Mouse (Mus musculus) CH12.LX (cell line): ENCODE measurements around the gene Hoxc5. TPM values are rescaled to one million over a fixed set of nuclear protein-coding genes. Genes with fewer than 3 reads are reported as not detected.

Experiments
- DNase-seq: peaks from one replicate; pipeline ENCODE4 v3.0.0-alpha.2; 2013; ENCODE audit errors: extremely low read depth
- H3K27ac ChIP-seq: 2 replicates; pipeline ENCODE4 v1.5.1; 2012; ENCODE audit warnings: low read depth, mild to moderate bottlenecking, control low read depth, moderate library complexity; ENCODE audit not compliant: insufficient read depth
- H3K27me3 ChIP-seq: replicated peaks from 2 replicates; pipeline ENCODE3; 2012; ENCODE audit warnings: inconsistent platforms
- H3K36me3 ChIP-seq, 2 experiments: replicated peaks in 1 of 2; 2 replicates each; pipeline versions ENCODE3 to v1.6.1; 2012; ENCODE audit warnings: inconsistent platforms in 1 of 2, low read length in 1 of 2, mild to moderate bottlenecking in 1 of 2, mixed read lengths in 1 of 2, moderate library complexity in 1 of 2; ENCODE audit not compliant: control insufficient read depth in 1 of 2, insufficient read depth in 1 of 2
- H3K4me1 ChIP-seq, 2 experiments: 2 replicates each; pipeline ENCODE4 v1.6.1; 2012; ENCODE audit warnings: inconsistent platforms in 1 of 2, moderate library complexity in 1 of 2; ENCODE audit not compliant: insufficient read depth in 2 of 2, control insufficient read depth in 1 of 2
- H3K4me2 ChIP-seq: 2 replicates; pipeline ENCODE4 v1.6.1; 2012; ENCODE audit warnings: low read depth, mild to moderate bottlenecking, control low read depth; ENCODE audit not compliant: poor library complexity, insufficient read depth, severe bottlenecking
- H3K4me3 ChIP-seq, 3 experiments: fragments of 150-350 bp in 1 of 3; sonication (generic) in 1 of 3; replicated peaks in 1 of 3; 2 replicates each; pipeline versions ENCODE3 to v1.5.1; 2011 to 2012; ENCODE audit warnings: low read depth in 2 of 3, low read length in 2 of 3, mild to moderate bottlenecking in 2 of 3, moderate library complexity in 2 of 3, control low read depth in 1 of 3, improper control_type of control experiment in 1 of 3, inconsistent platforms in 1 of 3, mixed read lengths in 1 of 3; ENCODE audit not compliant: poor library complexity in 1 of 3
- H3K79me2 ChIP-seq: replicated peaks from 2 replicates; pipeline ENCODE4 v1.6.1; 2012; ENCODE audit warnings: mild to moderate bottlenecking, moderate library complexity; ENCODE audit not compliant: control insufficient read depth, poor library complexity, insufficient read depth, severe bottlenecking; ENCODE audit errors: extremely low read depth
- H3K9ac ChIP-seq: 2 replicates; pipeline ENCODE4 v1.6.1; 2012; ENCODE audit warnings: low read depth, mild to moderate bottlenecking, control low read depth, moderate library complexity; ENCODE audit not compliant: insufficient read depth
- H3K9me3 ChIP-seq: replicated peaks from 2 replicates; pipeline ENCODE3; 2012; ENCODE audit warnings: low read length, inconsistent platforms, mixed read lengths
- BHLHE40 ChIP-seq: IDR thresholded peaks from 2 replicates; pipeline ENCODE4 v1.6.1; 2011; ENCODE audit warnings: mild to moderate bottlenecking, low read depth, low read length, improper control_type of control experiment
- CHD2 ChIP-seq: IDR thresholded peaks from 2 replicates; pipeline ENCODE4 v1.6.1; 2011; ENCODE audit warnings: low read length, improper control_type of control experiment
- CTCF ChIP-seq, 2 experiments: IDR thresholded peaks in 1 of 2; conservative IDR thresholded peaks in 1 of 2; 2 replicates each; pipeline ENCODE4 v1.5.1; 2011 to 2012; ENCODE audit warnings: low read depth in 2 of 2, low read length in 2 of 2, improper control_type of control experiment in 1 of 2, inconsistent platforms in 1 of 2, mild to moderate bottlenecking in 1 of 2, moderate library complexity in 1 of 2
- ELF1 ChIP-seq: IDR thresholded peaks from 2 replicates; pipeline ENCODE4 v1.6.1; 2014; ENCODE audit warnings: low read depth, mild to moderate bottlenecking, inconsistent platforms, low read length, improper control_type of control experiment
- ETS1 ChIP-seq: conservative IDR thresholded peaks from 2 replicates; pipeline ENCODE4 v1.6.1; 2012; ENCODE audit warnings: low read depth, mild to moderate bottlenecking, inconsistent platforms, low read length, improper control_type of control experiment, moderate library complexity
- GABPA ChIP-seq: IDR thresholded peaks from 2 replicates; pipeline ENCODE4 v1.6.1; 2012; ENCODE audit warnings: low read depth, low read length, improper control_type of control experiment, inconsistent platforms; ENCODE audit not compliant: insufficient replicate concordance
- HCFC1 ChIP-seq: IDR thresholded peaks from 2 replicates; pipeline ENCODE4 v1.6.1; 2012; ENCODE audit warnings: low read depth, mild to moderate bottlenecking, inconsistent platforms, low read length, improper control_type of control experiment
- IRF4 ChIP-seq: IDR thresholded peaks from 2 replicates; pipeline ENCODE4 v1.6.1; 2014; ENCODE audit warnings: low read depth, mild to moderate bottlenecking, inconsistent platforms, low read length, improper control_type of control experiment
- JUN ChIP-seq: IDR thresholded peaks from 2 replicates; pipeline ENCODE4 v1.6.1; 2011; ENCODE audit warnings: low read depth, mild to moderate bottlenecking, low read length, improper control_type of control experiment, moderate library complexity; ENCODE audit not compliant: insufficient read depth
- JUND ChIP-seq: conservative IDR thresholded peaks from 2 replicates; pipeline ENCODE4 v1.6.1; 2011; ENCODE audit warnings: low read depth, low read length, improper control_type of control experiment
- KAT2A ChIP-seq: IDR thresholded peaks from 2 replicates; pipeline ENCODE4 v1.6.1; 2012; ENCODE audit warnings: low read length, improper control_type of control experiment, inconsistent platforms; ENCODE audit not compliant: insufficient replicate concordance
- MAFK ChIP-seq: IDR thresholded peaks from 2 replicates; pipeline ENCODE4 v1.6.1; 2011; ENCODE audit warnings: low read length, improper control_type of control experiment; ENCODE audit not compliant: insufficient replicate concordance
- MAZ ChIP-seq: IDR thresholded peaks from 2 replicates; pipeline ENCODE4 v1.6.1; 2012; ENCODE audit warnings: low read depth, mild to moderate bottlenecking, inconsistent platforms, low read length, improper control_type of control experiment, moderate library complexity
- MEF2A ChIP-seq: IDR thresholded peaks from 2 replicates; pipeline ENCODE4 v1.6.1; 2014; ENCODE audit warnings: low read depth, mild to moderate bottlenecking, inconsistent platforms, low read length, improper control_type of control experiment, borderline replicate concordance
- MXI1 ChIP-seq: IDR thresholded peaks from 2 replicates; pipeline ENCODE4 v1.6.1; 2011; ENCODE audit warnings: mild to moderate bottlenecking, low read depth, low read length, improper control_type of control experiment
- MYC ChIP-seq: IDR thresholded peaks from 2 replicates; pipeline ENCODE4 v1.6.1; 2011; ENCODE audit warnings: low read depth, mild to moderate bottlenecking, improper control_type of control experiment, low read length
- NELFE ChIP-seq: IDR thresholded peaks from 2 replicates; pipeline ENCODE4 v1.6.1; 2011; ENCODE audit warnings: low read depth, low read length, improper control_type of control experiment
- NRF1 ChIP-seq: IDR thresholded peaks from 2 replicates; pipeline ENCODE4 v1.6.1; 2014; ENCODE audit warnings: low read depth, mild to moderate bottlenecking, inconsistent platforms, low read length, improper control_type of control experiment, moderate library complexity
- PAX5 ChIP-seq: IDR thresholded peaks from 2 replicates; pipeline ENCODE4 v1.6.1; 2012; ENCODE audit warnings: low read length, inconsistent platforms, mixed read lengths
- RAD21 ChIP-seq: IDR thresholded peaks from 2 replicates; pipeline ENCODE4 v1.6.1; 2011; ENCODE audit warnings: low read depth, mild to moderate bottlenecking, low read length, improper control_type of control experiment, moderate library complexity
- SMC3 ChIP-seq: IDR thresholded peaks from 2 replicates; pipeline ENCODE4 v1.6.1; 2011; ENCODE audit warnings: low read depth, low read length, improper control_type of control experiment
- TBP ChIP-seq: conservative IDR thresholded peaks from 2 replicates; pipeline ENCODE4 v1.6.1; 2011; ENCODE audit warnings: low read depth, low read length, improper control_type of control experiment
- TCF12 ChIP-seq: IDR thresholded peaks from 2 replicates; pipeline ENCODE4 v1.6.1; 2014; ENCODE audit warnings: low read depth, mild to moderate bottlenecking, inconsistent platforms, low read length, improper control_type of control experiment
- USF1 ChIP-seq: IDR thresholded peaks from 2 replicates; pipeline ENCODE4 v1.6.1; 2014; ENCODE audit warnings: low read depth, mild to moderate bottlenecking, inconsistent platforms, low read length, improper control_type of control experiment
- USF2 ChIP-seq: conservative IDR thresholded peaks from 2 replicates; pipeline ENCODE4 v1.6.1; 2011; ENCODE audit warnings: low read depth, low read length, improper control_type of control experiment
- ZC3H11A ChIP-seq: IDR thresholded peaks from 2 replicates; pipeline ENCODE4 v1.6.1; 2012; ENCODE audit warnings: low read depth, mild to moderate bottlenecking, inconsistent platforms, low read length, improper control_type of control experiment
- ZMIZ1 ChIP-seq: IDR thresholded peaks from 2 replicates; pipeline ENCODE4 v1.6.1; 2012; ENCODE audit warnings: low read depth, mild to moderate bottlenecking, inconsistent platforms, low read length, improper control_type of control experiment
- ZNF384 ChIP-seq: IDR thresholded peaks from 2 replicates; pipeline ENCODE4 v1.6.1; 2012; ENCODE audit warnings: low read depth, low read length, improper control_type of control experiment, inconsistent platforms
- dilution Hi-C: fragments of 300-500 bp; cut with MboI; formaldehyde crosslinking; loops from 2 replicates; pipeline ENCODE4 v1.14.3; 2020; ENCODE audit warnings: low sequenced_read_pairs; ENCODE audit not compliant: extremely low pct_unique_long_range_greater_than_20kb, extremely low pct_ligation_motif_present
- in situ Hi-C: fragments of 300-500 bp; cut with MboI; formaldehyde crosslinking; loops from 3 replicates; pipeline ENCODE4 v1.14.3; 2019; ENCODE audit warnings: low sequenced_read_pairs, low pct_ligation_motif_present, low pct_unique_long_range_greater_than_20kb, mixed read lengths
- polyA plus RNA-seq: library from polyadenylated mRNA; unstranded; fragments of >175 nt; gene quantifications from 2 replicates; pipeline ENCODE4 v1.2.1, GENCODE M21; 2012; ENCODE audit warnings: low read depth; ENCODE audit not compliant: insufficient read length
- total RNA-seq, 2 experiments: library from RNA; depleted of rRNA; stranded (reverse); fragments of 300-350 nt in 1 of 2; fragments of >200 nt in 1 of 2; gene quantifications; 2 replicates each; pipeline ENCODE4 v1.2.3; 2012 to 2014

Hoxc5 gene
- total and polyA plus RNA-seq, 3 experiments, result 0.15 to 0.16 TPM; not detected in 1

GRCm38 (mm10) chr15:102965003-102965891 is 2.0 kb upstream of the Hoxc5 start:
- no peak overlapping the region for H3K4me3 ChIP-seq
- DNase-seq, result no peak
- dilution Hi-C loops (no loop called here), in situ Hi-C loops (no loop called here)
- no peak overlapping the region for H3K9ac ChIP-seq
- no peak overlapping the region for H3K27ac ChIP-seq
- H3K36me3 ChIP-seq, result no peaks in the 10 kb centered on the region
- peaks cover 93% of the 10 kb centered on the region for H3K27me3 ChIP-seq
- TF ChIP-seq BHLHE40, result no peak
- no peak for TF ChIP-seq TBP
- no peak for TF ChIP-seq ZMIZ1
- TF ChIP-seq ZC3H11A, result no peak
- no peak for TF ChIP-seq MXI1
- no peak for TF ChIP-seq MYC
- no peak for TF ChIP-seq MEF2A
- TF ChIP-seq MAZ, result no peak
- no peak for TF ChIP-seq IRF4
- no peak for TF ChIP-seq KAT2A
- TF ChIP-seq ZNF384, result no peak
- TF ChIP-seq NELFE, result no peak
- TF ChIP-seq MAFK, result no peak
- TF ChIP-seq JUN, result no peak
- no peak for TF ChIP-seq NRF1
- no peak for TF ChIP-seq RAD21
- TF ChIP-seq CHD2, result no peak
- no peak for TF ChIP-seq PAX5
- H3K4me1 ChIP-seq, result peaks cover 6 to 23% of the 10 kb centered on the region in 2 experiments
- H3K9me3 ChIP-seq, result no peaks in the 10 kb centered on the region
- H3K4me2 ChIP-seq, result no peak overlapping the region
- no peaks in the 10 kb centered on the region for H3K79me2 ChIP-seq

DNA sequence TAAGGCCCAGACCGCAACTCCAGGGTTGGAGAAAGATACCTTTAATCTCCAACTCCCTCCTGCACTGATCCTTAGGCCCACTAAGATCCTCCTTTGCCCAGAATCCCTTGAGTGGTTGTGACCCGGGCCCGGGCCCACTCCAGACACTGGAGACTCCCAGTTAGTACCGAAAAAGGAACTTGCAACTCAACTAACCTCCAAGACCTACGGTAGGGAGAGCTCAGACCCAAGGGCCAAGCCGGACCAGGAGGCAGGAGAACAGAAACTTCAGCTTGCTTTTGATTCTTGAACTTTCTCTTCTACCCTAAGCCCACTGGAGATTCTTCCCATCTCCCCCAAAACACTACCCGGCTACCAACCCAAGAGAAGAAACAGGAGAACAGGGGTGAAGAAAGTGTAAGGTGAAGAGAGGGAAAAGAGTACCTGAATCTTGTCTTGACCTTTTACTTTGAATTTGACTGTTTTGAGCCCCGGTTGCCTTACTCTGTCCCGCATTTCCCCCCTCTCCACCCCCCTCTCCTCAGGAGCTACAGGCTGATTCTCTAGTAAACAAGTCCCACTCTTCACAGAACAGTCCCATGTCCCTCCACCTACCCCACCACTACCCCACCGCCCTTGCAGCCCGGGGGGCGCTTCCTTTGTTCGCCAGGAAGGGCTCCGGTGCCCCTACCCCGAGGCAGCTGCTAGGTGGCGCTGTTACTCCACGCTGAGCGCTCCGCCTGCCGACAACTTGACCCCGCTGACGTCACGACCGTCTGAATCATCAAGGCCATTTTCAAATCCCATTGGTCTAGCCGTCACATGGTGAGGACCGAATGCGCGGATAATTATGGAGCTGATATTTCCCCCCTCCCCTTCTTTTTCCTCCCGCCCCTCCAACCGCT is 1.1 kb upstream of the Hoxc5 start:
- Histone ChIP-seq H3K9me3 (no peaks in the 10 kb centered on the region), H3K27ac (no peak overlapping the region), H3K4me3 (peak overlapping the region in 2 of 3 experiments; percentile 21 to 23), H3K4me2 (peak overlapping the region; percentile 74), H3K79me2 (no peaks in the 10 kb centered on the region), H3K9ac (peak overlapping the region; percentile 15; the same call in 1 of the 2 replicates), H3K27me3 (peaks cover 93% of the 10 kb centered on the region), H3K36me3 (no peaks in the 10 kb centered on the region), H3K4me1 (peaks cover 7 to 25% of the 10 kb centered on the region in 2 experiments)
- dilution Hi-C loops (no loop called here), in situ Hi-C loops (no loop called here)
- peak; percentile 94 for DNase-seq
- peak; percentile 48; the same call in 1 of the 2 replicates for TF ChIP-seq MEF2A
- TF ChIP-seq CTCF (conservative IDR thresholded peaks at IDR 0.05 in 1 of 2, IDR thresholded peaks at IDR 0.05 in 1 of 2; ENCODE audit: low read depth in 2 of 2, low read length in 2 of 2), result peak; percentile 58 to 98
- peak; percentile 57; the same call in 1 of the 2 replicates for TF ChIP-seq TCF12
- peak; percentile 48; the same call in 1 of the 2 replicates for TF ChIP-seq JUND
- no peak for TF ChIP-seq JUN
- peak; percentile 56; the same call in 1 of the 2 replicates for TF ChIP-seq ELF1
- TF ChIP-seq HCFC1, result peak; percentile 55
- no peak for TF ChIP-seq TBP
- no peak for TF ChIP-seq GABPA
- peak; percentile 60 for TF ChIP-seq USF2
- TF ChIP-seq RAD21, result peak; percentile 98
- peak; percentile 75 for TF ChIP-seq SMC3
- TF ChIP-seq MAZ, result peak; percentile 83; the same call in 1 of the 2 replicates
- peak; percentile 74 for TF ChIP-seq USF1
- 0 out of 2 replicates have a peak, but pooled peaks have one; percentile 20 for TF ChIP-seq ETS1
- TF ChIP-seq ZC3H11A, result peak; percentile 46
- TF ChIP-seq IRF4, result peak; percentile 54; the same call in 1 of the 2 replicates
